Mouse (Mus musculus) olfactory bulb, adult 2 months (tissue): ENCODE data around the gene Spdl1. TPM values are rescaled to one million over a fixed set of nuclear protein-coding genes. Genes with fewer than 3 reads are reported as not detected.
"Not testable (repeated sequence)": the region's sequence is repeated elsewhere in the genome, so short reads cannot be mapped to it uniquely, and the experiment has no call there.

Experiments
- H3K27ac ChIP-seq: fragments of 200-500 bp; 2 replicates; pipeline ENCODE4 v1.5.1; 2012; ENCODE audit warnings: low read depth, low read length; ENCODE audit not compliant: insufficient read depth
- H3K4me1 ChIP-seq: fragments of 200-500 bp; 2 replicates; pipeline ENCODE4 v1.6.1; 2012; ENCODE audit warnings: low read length; ENCODE audit not compliant: control insufficient read depth, insufficient read depth
- H3K4me3 ChIP-seq: fragments of 200-500 bp; 2 replicates; pipeline ENCODE4 v1.5.1; 2012; ENCODE audit warnings: mild to moderate bottlenecking, low read depth, low read length, moderate library complexity; ENCODE audit not compliant: insufficient read depth
- CTCF ChIP-seq: fragments of 200-500 bp; IDR thresholded peaks from 2 replicates; pipeline ENCODE4 v1.5.1; 2012; ENCODE audit warnings: low read depth, mild to moderate bottlenecking, low read length, moderate library complexity; ENCODE audit not compliant: insufficient read depth
- POLR2A ChIP-seq: fragments of 200-500 bp; IDR thresholded peaks from 2 replicates; pipeline ENCODE4 v1.6.1; 2012; ENCODE audit warnings: mild to moderate bottlenecking, low read depth, low read length, moderate library complexity; ENCODE audit not compliant: insufficient read depth
- WGBS: fragments of 180-500 bp; shearing (Covaris S2); methylation state at CpG from one replicate; pipeline ENCODE4 v1.1.7; 2018; 5-methylcytosine and 5-hydroxymethylcytosine counted together
- polyA plus RNA-seq: library from polyadenylated mRNA; stranded (reverse); fragments of >200 nt; gene quantifications from 2 replicates; pipeline ENCODE4 v1.2.4, GENCODE M21; 2012; ENCODE audit warnings: low replicate concordance; ENCODE audit not compliant: missing spikeins, insufficient read depth, insufficient read length

The Spdl1 gene
- polyA plus RNA-seq, 1 experiment, result not detected

DNA sequence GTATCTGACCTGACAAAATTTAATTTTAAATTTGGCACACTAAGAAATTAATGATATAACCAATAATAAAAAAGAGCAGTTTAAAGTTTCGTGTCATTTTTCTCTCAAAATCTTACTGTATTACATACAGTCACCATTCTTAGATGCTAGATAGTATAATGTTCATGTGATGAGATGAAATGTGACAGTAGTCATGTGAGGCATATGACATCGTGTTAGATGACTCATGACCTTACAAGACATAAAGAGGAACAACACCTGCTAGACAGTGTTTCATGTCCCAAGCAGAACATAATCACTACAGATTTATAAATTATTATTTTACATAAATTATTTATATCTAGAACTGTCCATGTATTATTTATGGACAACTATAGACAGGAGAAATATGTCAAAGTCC lies 6.5 kb downstream of the Spdl1 start:
- no peaks in the 10 kb centered on the region for H3K4me1 ChIP-seq
- no peak overlapping the region for H3K4me3 ChIP-seq
- TF ChIP-seq POLR2A, result no peak
- no peak for TF ChIP-seq CTCF
- no peak overlapping the region for H3K27ac ChIP-seq
- WGBS, result 95% methylated on average over 2 of the region's 2 CpGs

DNA sequence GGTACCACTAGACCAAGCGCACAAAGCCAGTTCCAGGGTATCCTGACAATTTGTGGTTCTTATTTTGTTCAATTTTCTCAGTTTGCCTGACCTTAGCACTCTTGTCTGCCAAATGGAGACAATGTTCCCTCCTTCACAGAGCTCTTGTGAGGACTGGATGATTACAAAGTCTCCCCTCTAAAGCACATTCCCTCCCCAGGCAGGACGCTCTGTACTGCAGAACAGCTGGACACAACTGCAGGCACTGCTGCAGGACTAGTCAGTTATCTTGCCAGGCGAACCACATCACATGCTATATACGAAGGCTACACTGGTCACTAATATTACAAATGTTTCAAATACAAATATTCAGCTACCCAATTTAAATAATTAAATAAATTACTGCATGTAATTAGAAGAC lies 8.7 kb downstream of the Spdl1 start:
- no peak overlapping the region for H3K27ac ChIP-seq
- H3K4me3 ChIP-seq, result no peak overlapping the region
- WGBS, result 97% methylated on average over 4 of the region's 4 CpGs
- TF ChIP-seq POLR2A, result no peak
- TF ChIP-seq CTCF, result no peak
- H3K4me1 ChIP-seq, result no peaks in the 10 kb centered on the region

DNA sequence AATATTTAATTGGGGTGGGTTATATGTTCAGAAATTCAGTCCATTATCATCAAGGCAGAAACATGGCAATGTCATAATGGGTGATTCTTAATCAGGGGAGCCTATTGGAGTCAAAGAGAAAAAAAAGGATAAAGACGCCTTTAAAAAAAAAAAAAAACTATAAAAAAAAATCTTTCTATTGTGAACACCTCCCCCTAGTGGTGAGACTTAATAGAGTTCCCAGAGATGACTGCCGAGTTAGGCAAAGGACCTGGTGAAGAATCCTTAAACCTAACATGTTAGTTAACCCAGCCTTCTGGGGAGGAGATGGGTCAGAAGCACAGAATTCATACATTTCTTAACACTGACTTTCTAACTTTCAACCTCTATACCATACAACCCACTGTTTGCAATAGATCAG lies 18.7 kb downstream of the Spdl1 start:
- Histone ChIP-seq H3K4me1 (no peaks in the 10 kb centered on the region), H3K4me3 (no peak overlapping the region), H3K27ac (no peak overlapping the region)
- TF ChIP-seq POLR2A (no peak), CTCF (no peak)
- 1% methylated on average over 2 of the region's 2 CpGs for WGBS

DNA sequence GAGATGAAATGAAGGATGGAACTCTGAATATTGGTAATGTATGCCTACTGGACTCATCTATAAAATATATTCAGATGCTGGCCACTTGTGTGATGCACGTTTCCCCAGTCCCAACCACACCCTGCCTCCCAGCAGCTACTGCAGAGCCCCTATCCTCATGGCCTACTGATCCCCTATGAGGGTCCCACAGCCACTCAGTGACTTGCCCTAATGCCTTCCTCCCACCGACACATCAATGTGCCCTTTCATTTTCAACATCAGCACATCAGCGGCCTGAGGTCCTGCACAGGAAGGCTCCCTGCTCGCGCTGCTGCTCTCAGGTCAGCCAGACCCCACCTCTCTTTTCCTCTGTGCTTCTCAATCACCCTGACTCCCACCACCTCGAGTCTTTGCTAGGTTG lies 19.1 kb downstream of the Spdl1 start:
- Histone ChIP-seq H3K4me3 (no peak overlapping the region), H3K27ac (no peak overlapping the region), H3K4me1 (no peaks in the 10 kb centered on the region)
- TF ChIP-seq POLR2A (no peak), CTCF (no peak)
- WGBS, result 83% methylated on average over 6 of the region's 6 CpGs

DNA sequence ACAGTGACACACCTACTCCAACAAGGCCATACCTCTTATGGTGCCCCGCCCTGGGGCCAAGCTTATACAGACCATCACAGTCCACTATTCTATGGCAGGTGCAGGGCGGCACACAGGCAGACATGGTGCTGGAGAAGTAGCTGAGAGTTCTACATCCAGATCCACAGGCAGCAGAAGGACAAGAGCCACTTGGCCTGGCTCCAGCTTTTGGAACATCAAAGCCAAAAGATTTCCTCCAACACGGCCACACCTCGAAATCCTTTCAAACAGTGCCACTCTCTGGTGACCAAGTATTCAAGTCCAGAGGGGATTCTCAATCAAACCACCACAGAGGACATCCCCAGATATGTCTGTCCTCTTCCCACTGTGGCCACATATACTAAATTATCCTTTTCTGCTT lies 28.4 kb downstream of the Spdl1 start:
- H3K4me1 ChIP-seq, H3K4me3 ChIP-seq, H3K27ac ChIP-seq: not testable (repeated sequence)
- whole genome bisulfite sequencing, result 78% methylated on average over 4 of the region's 4 CpGs

DNA sequence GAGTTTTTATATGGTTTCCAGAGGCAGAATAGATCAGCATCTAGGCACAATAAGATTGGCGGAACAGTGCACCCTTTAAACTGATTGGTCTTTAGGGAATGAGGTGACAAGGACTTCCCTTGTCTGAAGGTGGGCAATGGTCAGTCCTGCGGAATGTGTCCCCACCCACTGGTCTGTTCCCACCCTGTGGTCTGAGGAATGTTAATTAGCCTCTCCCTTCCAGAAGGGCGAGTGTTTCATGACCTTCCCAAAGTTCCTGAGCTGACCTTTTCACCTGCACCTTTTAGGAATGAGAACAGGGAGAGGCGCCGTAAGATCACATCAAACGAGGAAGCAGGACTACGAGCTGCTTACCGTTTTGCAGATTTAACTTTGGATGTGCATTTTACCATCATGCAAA lies 35.4 kb downstream of the Spdl1 start:
- 71% methylated on average over 8 of the region's 8 CpGs for WGBS
- not testable (repeated sequence) for H3K4me1 ChIP-seq

DNA sequence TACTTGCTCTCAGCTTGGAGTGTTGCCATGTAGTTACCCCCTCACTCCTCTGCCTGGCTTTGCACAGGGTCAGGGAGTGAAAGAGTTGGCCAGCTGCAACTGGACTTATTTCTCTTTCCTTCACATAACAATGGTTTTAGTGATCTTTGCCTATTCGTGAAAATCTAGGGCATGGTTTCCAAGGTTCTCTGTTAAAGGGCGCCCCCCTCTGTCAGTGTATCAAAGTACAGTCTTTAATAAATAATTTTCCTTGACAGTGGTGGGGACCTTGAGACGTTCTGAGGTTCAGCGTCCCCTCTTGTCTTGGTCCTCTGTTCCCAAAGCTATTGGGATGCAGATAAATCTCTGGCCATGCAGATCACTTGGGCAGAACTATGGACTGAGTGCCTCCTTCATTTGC lies 37.3 kb downstream of the Spdl1 start:
- WGBS, result 21% methylated on average over 4 of the region's 4 CpGs
- Histone ChIP-seq H3K27ac (no peak overlapping the region), H3K4me3 (no peak overlapping the region), H3K4me1 (no peaks in the 10 kb centered on the region)
- TF ChIP-seq CTCF, result no peak
- TF ChIP-seq POLR2A, result no peak

More for the DNA sequence above, 35.4 kb downstream of the Spdl1 start:
- H3K4me3 ChIP-seq, H3K27ac ChIP-seq: not testable (repeated sequence)

DNA sequence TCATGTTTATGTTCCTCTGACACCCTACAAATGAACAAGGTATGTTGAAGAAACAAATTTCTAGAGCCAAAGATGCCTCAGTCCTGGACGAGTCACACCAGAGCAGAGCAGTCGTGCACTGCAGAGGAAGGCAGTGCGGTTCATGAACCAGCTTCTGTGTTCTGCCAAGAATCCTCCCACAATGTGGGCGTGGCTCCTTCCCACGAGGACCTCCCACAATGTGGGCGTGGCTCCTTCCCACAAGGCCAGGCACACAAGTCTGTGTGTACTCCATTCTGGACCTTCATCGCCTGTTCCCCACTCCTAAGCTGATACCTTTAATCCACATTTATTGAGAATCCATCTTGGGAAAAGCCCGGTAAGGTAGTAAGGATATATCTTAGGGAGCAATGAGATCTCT lies 41.6 kb downstream of the Spdl1 start:
- TF ChIP-seq POLR2A, result no peak
- no peak for TF ChIP-seq CTCF
- Histone ChIP-seq H3K27ac (no peak overlapping the region), H3K4me3 (no peak overlapping the region), H3K4me1 (no peaks in the 10 kb centered on the region)
- 68% methylated on average over 8 of the region's 8 CpGs for WGBS

DNA sequence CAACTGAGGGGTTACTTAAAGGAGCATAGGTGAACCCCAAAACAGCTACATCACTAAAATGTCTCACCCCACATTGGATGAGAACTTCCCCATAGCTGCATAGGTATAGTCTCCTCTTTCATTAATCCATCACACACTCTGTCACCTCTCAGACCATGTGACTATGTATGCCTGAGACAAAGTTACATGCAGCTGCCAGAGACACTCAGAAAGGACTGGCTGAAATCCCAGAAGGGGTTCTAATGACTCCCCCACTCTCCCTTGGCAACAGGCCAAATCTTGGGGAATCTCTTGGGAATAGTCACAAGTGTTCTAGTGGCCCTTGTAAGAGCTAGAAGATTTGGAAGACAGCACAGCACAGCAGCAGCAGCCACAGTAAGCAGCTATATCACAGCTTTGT lies 48.6 kb downstream of the Spdl1 start:
- Histone ChIP-seq H3K4me1 (no peaks in the 10 kb centered on the region), H3K27ac (no peak overlapping the region), H3K4me3 (no peak overlapping the region)
- TF ChIP-seq POLR2A, result no peak
- TF ChIP-seq CTCF, result no peak

DNA sequence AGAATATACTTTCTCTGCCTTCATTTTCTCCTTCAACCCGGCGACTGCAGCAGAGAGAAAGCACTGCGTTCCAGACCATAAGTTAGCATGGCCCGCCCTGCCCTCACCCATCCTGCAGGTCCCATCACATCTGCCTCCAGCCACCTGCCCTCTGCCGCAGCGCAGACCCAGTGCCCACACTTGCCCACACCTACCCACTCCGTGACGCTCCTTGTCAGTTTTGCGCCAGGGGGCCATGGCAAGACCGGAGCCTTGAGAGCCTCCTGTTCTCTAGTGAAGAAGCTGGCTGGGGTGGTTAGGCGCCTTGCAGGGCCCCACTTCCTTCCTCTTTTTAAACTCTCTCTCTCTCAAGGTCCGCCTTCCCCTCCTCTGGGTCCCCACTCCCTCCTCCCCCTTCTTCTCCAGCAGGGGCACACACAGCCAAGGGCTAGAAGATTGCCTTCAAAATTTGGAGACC lies 49.8 kb downstream of the Spdl1 start, which contains the start of gene Dock2:
Dock2 (minus strand) TSS at position 306 of the 457 bp plus-strand sequence.
- Histone ChIP-seq H3K27ac (no peak within 1 kb of the TSS), H3K4me1 (no peaks in the 10 kb centered on the region), H3K4me3 (peak within 1 kb of the TSS; percentile 19; the same call in 1 of the 2 replicates)
- 89% methylated on average over 12 of the region's 12 CpGs for WGBS
- TF ChIP-seq POLR2A (no peak), CTCF (no peak)
